Mouse (Mus musculus): ENCODE measurements at regions not wholly inside any gene's neighbourhood (a gene's known extent, or its start where the extent isn't known, plus 50 kb on each side); places are given as distances from the start of the nearest gene placed in this dataset.
A peak's percentile ranks its signal among the peaks of the same experiment; 100 is the strongest.

DNA sequence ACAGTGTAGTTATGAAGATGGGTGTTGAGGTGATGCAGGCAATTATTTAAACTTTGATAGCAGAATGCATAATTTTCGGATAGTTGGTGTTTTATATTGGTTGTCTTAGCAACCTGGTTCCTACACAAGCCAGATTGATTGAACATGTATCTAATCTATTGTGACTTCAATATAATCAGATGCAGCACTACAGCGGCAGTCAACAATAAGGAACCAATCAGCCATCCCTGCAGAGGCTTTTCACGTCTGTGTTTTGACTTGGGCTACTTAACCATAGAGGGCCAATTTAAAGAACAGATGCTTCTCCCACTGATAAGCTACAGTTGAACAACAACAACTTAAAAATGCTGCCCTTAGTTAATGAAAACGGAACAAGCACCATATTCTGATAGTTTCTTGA is 267.8 kb downstream of the Lmo7 start:
- Histone ChIP-seq H3K79me2 (ENCODE audit: control insufficient read depth, insufficient read depth) (no peaks in the 10 kb centered on the region), H3K36me3 (ENCODE audit: control insufficient read depth, insufficient read depth) (no peaks in the 10 kb centered on the region), H3ac (ENCODE audit: control insufficient read depth, insufficient read length) (no peak overlapping the region), H3K4me2 (ENCODE audit: low read depth) (no peak overlapping the region), H3K27me3 (ENCODE audit: control insufficient read depth, insufficient read depth, insufficient read length) (no peaks in the 10 kb centered on the region), H3K4me3 (no peak overlapping the region)
- TF ChIP-seq SRF (IDR thresholded peaks at IDR 0.05; ENCODE audit: control insufficient read depth, insufficient read length, low read depth), result no peak
- no peak for TF ChIP-seq MYOD1 (IDR thresholded peaks at IDR 0.05; ENCODE audit: control insufficient read depth in 1 of 3, insufficient read length in 2 of 3, low read depth in 2 of 3)
- TF ChIP-seq CEBPB (IDR thresholded peaks at IDR 0.05; ENCODE audit: insufficient read depth, poor library complexity, severe bottlenecking), result no peak
- no peak for TF ChIP-seq MAX (IDR thresholded peaks at IDR 0.05; ENCODE audit: low read depth)
- no peak for TF ChIP-seq E2F4 (IDR thresholded peaks at IDR 0.05; ENCODE audit: insufficient read depth)
- no peak for TF ChIP-seq POLR2A (IDR thresholded peaks at IDR 0.05; ENCODE audit: insufficient read length, low read depth)
- TF ChIP-seq POLR2AphosphoS2 (IDR thresholded peaks at IDR 0.05; ENCODE audit: insufficient read length, low read depth), result no peak
- no peak for TF ChIP-seq TCF3 (IDR thresholded peaks at IDR 0.05; ENCODE audit: insufficient read length, low read depth)
- TF ChIP-seq MYOG (IDR thresholded peaks at IDR 0.05; ENCODE audit: control insufficient read depth in 1 of 3, insufficient read depth in 1 of 3, insufficient read length in 2 of 3, low read depth in 2 of 3), result no peak

DNA sequence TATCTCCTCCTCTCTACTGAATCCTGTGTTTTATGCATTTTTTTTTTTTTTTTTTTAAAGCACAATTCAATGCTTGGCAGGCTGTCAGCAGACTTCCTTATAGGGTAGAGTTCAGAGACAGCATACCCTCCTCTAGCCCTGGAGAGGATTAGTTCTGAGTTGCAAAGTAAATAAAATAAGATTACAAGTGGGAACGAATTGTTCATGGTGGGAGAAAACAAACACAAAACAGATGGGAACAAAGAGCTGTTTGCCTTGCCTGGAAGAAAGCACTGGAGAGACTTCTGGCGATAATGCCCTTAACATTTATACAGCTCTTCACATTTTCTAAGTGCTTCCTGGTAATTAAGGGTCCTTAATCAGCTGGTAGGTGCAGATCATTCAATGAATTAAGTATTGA is 254.6 kb downstream of the Lmo7 start:
- Histone ChIP-seq H3ac (ENCODE audit: control insufficient read depth, insufficient read length) (no peak overlapping the region), H3K27me3 (ENCODE audit: control insufficient read depth, insufficient read depth, insufficient read length) (no peaks in the 10 kb centered on the region), H3K4me3 (no peak overlapping the region), H3K4me2 (ENCODE audit: low read depth) (peak overlapping the region; percentile 34), H3K36me3 (ENCODE audit: control insufficient read depth, insufficient read depth) (no peaks in the 10 kb centered on the region), H3K79me2 (ENCODE audit: control insufficient read depth, insufficient read depth) (no peaks in the 10 kb centered on the region)
- no peak for TF ChIP-seq CEBPB (IDR thresholded peaks at IDR 0.05; ENCODE audit: insufficient read depth, poor library complexity, severe bottlenecking)
- no peak for TF ChIP-seq MYOD1 (IDR thresholded peaks at IDR 0.05; ENCODE audit: control insufficient read depth in 1 of 3, insufficient read length in 2 of 3, low read depth in 2 of 3)
- TF ChIP-seq TCF12 (IDR thresholded peaks at IDR 0.05; ENCODE audit: insufficient read depth, poor library complexity, severe bottlenecking), result no peak
- TF ChIP-seq E2F4 (IDR thresholded peaks at IDR 0.05; ENCODE audit: insufficient read depth), result no peak
- TF ChIP-seq USF1 (IDR thresholded peaks at IDR 0.05; ENCODE audit: low read depth), result no peak

Measured in myocyte (in vitro differentiated cells).